Mouse (Mus musculus) lung, embryonic 14.5 days (tissue): ENCODE results near the gene Zfp398. TPM values are rescaled to one million over a fixed set of nuclear protein-coding genes. Genes with fewer than 3 reads are reported as not detected.
A peak's percentile ranks its signal among the peaks of the same experiment; 100 is the strongest.

ENCODE experiments used
- ATAC-seq: fragments of 200-750 bp; cut with Nextera tagmentation; 2 replicates; pipeline ENCODE4 v1.8.0; 2017; ENCODE audit warnings: mild to moderate bottlenecking, moderate TSS enrichment, moderate library complexity; ENCODE audit not compliant: insufficient read depth
- DNase-seq: peaks from one replicate; pipeline ENCODE4 v3.0.0-alpha.2; 2015
- H3K27ac ChIP-seq: fragments of 300-500 bp; sonication (generic); 2 replicates; pipeline ENCODE4 v1.5.1; 2014; ENCODE audit warnings: low read depth, mild to moderate bottlenecking, moderate library complexity
- H3K27me3 ChIP-seq: fragments of 300-500 bp; sonication (generic); 2 replicates; pipeline ENCODE4 v1.6.1; 2014; ENCODE audit warnings: low read length, control low read depth; ENCODE audit not compliant: insufficient read depth
- H3K36me3 ChIP-seq: fragments of 300-500 bp; sonication (generic); 2 replicates; pipeline ENCODE4 v1.6.1; 2014; ENCODE audit warnings: control low read depth; ENCODE audit not compliant: insufficient read depth
- H3K4me1 ChIP-seq: fragments of 300-500 bp; sonication (generic); 2 replicates; pipeline ENCODE4 v1.6.1; 2014; ENCODE audit warnings: antibody characterized with exemption, control low read depth; ENCODE audit not compliant: insufficient read depth
- H3K4me2 ChIP-seq: fragments of 300-500 bp; sonication (generic); 2 replicates; pipeline ENCODE4 v1.6.1; 2014; ENCODE audit warnings: mild to moderate bottlenecking
- H3K4me3 ChIP-seq: fragments of 300-500 bp; sonication (generic); 2 replicates; pipeline ENCODE4 v1.5.1; 2014; ENCODE audit warnings: low read depth, low read length
- H3K9ac ChIP-seq: fragments of 300-500 bp; sonication (generic); 2 replicates; pipeline ENCODE4 v1.6.1; 2014
- H3K9me3 ChIP-seq: fragments of 300-500 bp; sonication (generic); 2 replicates; pipeline ENCODE4 v1.6.1; 2016; ENCODE audit warnings: low read depth, low read length, control low read depth
- CTCF ChIP-seq: IDR thresholded peaks from 2 replicates; pipeline ENCODE4 v1.5.1; 2016; ENCODE audit warnings: antibody characterized with exemption, low read depth
- WGBS: fragments of 180-500 bp; shearing (Covaris S2); extraction: QIAGEN DNeasy Blood & Tissue Kit; methylation state at CpG from one replicate; pipeline ENCODE4 v1.1.7; 2014; 5-methylcytosine and 5-hydroxymethylcytosine counted together
- polyA plus RNA-seq: library from polyadenylated mRNA; unstranded; fragments of >200 nt; fragmentation: Nextera tagmentation; extraction: Ambion mirVana; gene quantifications from 2 replicates; pipeline ENCODE4 v1.2.1, GENCODE M21; 2014

Zfp398 gene
- polyA plus RNA-seq, 1 experiment from 2014 or later, result 10.6 TPM

GRCm38 (mm10) chr6:47811324-47811723 lies 24.1 kb upstream of the Zfp398 start:
- Histone ChIP-seq H3K9ac (peak overlapping the region; percentile 96), H3K4me3 (peak overlapping the region; percentile 81), H3K27me3 (no peaks in the 10 kb centered on the region), H3K4me2 (peak overlapping the region; percentile 96), H3K27ac (no peak overlapping the region), H3K9me3 (no peaks in the 10 kb centered on the region), H3K4me1 (peaks cover 21% of the 10 kb centered on the region), H3K36me3 (peaks cover 23% of the 10 kb centered on the region)
- 22% methylated on average over 5 of the region's 5 CpGs for WGBS
- TF ChIP-seq CTCF, result no peak
- ATAC-seq, result no peak
- no peak for DNase-seq

GRCm38 (mm10) chr6:47812271-47812915 lies 23.1 kb upstream of the Zfp398 start:
- DNase-seq, result peak; percentile 35
- under 1% methylated on average over 17 of the region's 17 CpGs for WGBS

GRCm38 (mm10) chr6:47813257-47813878 lies 22.1 kb upstream of the Zfp398 start, which contains the start of gene Pdia4:
Pdia4 (minus strand) TSS chr6:47813430.
- H3K4me1 ChIP-seq, result peaks cover 21% of the 10 kb centered on the region
- TF ChIP-seq CTCF, result no peak
- WGBS, result under 1% methylated on average over 43 of the region's 44 CpGs
- H3K9me3 ChIP-seq, result no peaks in the 10 kb centered on the region
- peak within 1 kb of the TSS; percentile 96 for H3K4me2 ChIP-seq
- H3K27me3 ChIP-seq, result no peaks in the 10 kb centered on the region
- peaks cover 7% of the 10 kb centered on the region; the same call in 1 of the 2 replicates for H3K36me3 ChIP-seq
- peak within 1 kb of the TSS; percentile 81 for H3K4me3 ChIP-seq
- ATAC-seq (peak; percentile 99), DNase-seq (peak; percentile 99)
- H3K27ac ChIP-seq, result peak within 1 kb of the TSS; percentile 98
- peak within 1 kb of the TSS; percentile 96 for H3K9ac ChIP-seq

More at GRCm38 (mm10) chr6:47812271-47812915, 23.1 kb upstream of the Zfp398 start:
- Histone ChIP-seq H3K4me2 (peak overlapping the region; percentile 96), H3K9ac (peak overlapping the region; percentile 96), H3K4me1 (peaks cover 21% of the 10 kb centered on the region), H3K27ac (peak overlapping the region; percentile 98), H3K36me3 (peaks cover 14% of the 10 kb centered on the region), H3K4me3 (peak overlapping the region; percentile 81), H3K9me3 (no peaks in the 10 kb centered on the region), H3K27me3 (no peaks in the 10 kb centered on the region)
- no peak for ATAC-seq
- no peak for TF ChIP-seq CTCF

- Histone ChIP-seq H3K27me3 (no peaks in the 10 kb centered on the region), H3K36me3 (peaks cover 19% of the 10 kb centered on the region), H3K4me3 (no peak overlapping the region), H3K27ac (no peak overlapping the region), H3K4me2 (no peak overlapping the region), H3K4me1 (peaks cover 8% of the 10 kb centered on the region; the same call in 1 of the 2 replicates), H3K9me3 (no peaks in the 10 kb centered on the region), H3K9ac (no peak overlapping the region)
- no peak for TF ChIP-seq CTCF
- 84% methylated on average over 1 of the region's 1 CpGs for WGBS
- DNase-seq, result no peak
- no peak for ATAC-seq
Measured at GRCm38 (mm10) chr6:47816151-47816550, 19.3 kb upstream of the Zfp398 start.

- H3K36me3 ChIP-seq, result peaks cover 30% of the 10 kb centered on the region
- DNase-seq (no peak), ATAC-seq (no peak)
- H3K9ac ChIP-seq, result no peak overlapping the region
- H3K4me2 ChIP-seq, result no peak overlapping the region
- H3K4me1 ChIP-seq, result no peaks in the 10 kb centered on the region
- H3K27me3 ChIP-seq, result no peaks in the 10 kb centered on the region
- TF ChIP-seq CTCF, result no peak
- no peak overlapping the region for H3K4me3 ChIP-seq
- H3K27ac ChIP-seq, result no peak overlapping the region
- no peaks in the 10 kb centered on the region for H3K9me3 ChIP-seq
- 89% methylated on average over 8 of the region's 8 CpGs for WGBS
Measured at GRCm38 (mm10) chr6:47818721-47819120, 16.7 kb upstream of the Zfp398 start.

- no peak overlapping the region for H3K4me2 ChIP-seq
- TF ChIP-seq CTCF, result no peak
- no peaks in the 10 kb centered on the region for H3K27me3 ChIP-seq
- H3K27ac ChIP-seq, result no peak overlapping the region
- no peaks in the 10 kb centered on the region for H3K9me3 ChIP-seq
- 91% methylated on average over 23 of the region's 23 CpGs for WGBS
- H3K4me3 ChIP-seq, result no peak overlapping the region
- H3K36me3 ChIP-seq, result peaks cover 36% of the 10 kb centered on the region
- ATAC-seq, result no peak
- H3K9ac ChIP-seq, result no peak overlapping the region
- DNase-seq, result no peak
- no peaks in the 10 kb centered on the region for H3K4me1 ChIP-seq
Measured at GRCm38 (mm10) chr6:47819626-47820325, 15.7 kb upstream of the Zfp398 start.

- H3K9me3 ChIP-seq, result no peaks in the 10 kb centered on the region
- H3K9ac ChIP-seq, result no peak overlapping the region
- H3K4me3 ChIP-seq, result no peak overlapping the region
- H3K27ac ChIP-seq, result no peak overlapping the region
- no peak for DNase-seq
- H3K36me3 ChIP-seq, result peaks cover 42% of the 10 kb centered on the region
- no peaks in the 10 kb centered on the region for H3K27me3 ChIP-seq
- H3K4me2 ChIP-seq, result no peak overlapping the region
- ATAC-seq, result no peak
- 96% methylated on average over 5 of the region's 5 CpGs for WGBS
- H3K4me1 ChIP-seq, result no peaks in the 10 kb centered on the region
- TF ChIP-seq CTCF, result no peak
Measured at GRCm38 (mm10) chr6:47821236-47821635, 14.2 kb upstream of the Zfp398 start.
